ENCODE assay signal across 8 mouse cellular contexts in the genomic region with DNA sequence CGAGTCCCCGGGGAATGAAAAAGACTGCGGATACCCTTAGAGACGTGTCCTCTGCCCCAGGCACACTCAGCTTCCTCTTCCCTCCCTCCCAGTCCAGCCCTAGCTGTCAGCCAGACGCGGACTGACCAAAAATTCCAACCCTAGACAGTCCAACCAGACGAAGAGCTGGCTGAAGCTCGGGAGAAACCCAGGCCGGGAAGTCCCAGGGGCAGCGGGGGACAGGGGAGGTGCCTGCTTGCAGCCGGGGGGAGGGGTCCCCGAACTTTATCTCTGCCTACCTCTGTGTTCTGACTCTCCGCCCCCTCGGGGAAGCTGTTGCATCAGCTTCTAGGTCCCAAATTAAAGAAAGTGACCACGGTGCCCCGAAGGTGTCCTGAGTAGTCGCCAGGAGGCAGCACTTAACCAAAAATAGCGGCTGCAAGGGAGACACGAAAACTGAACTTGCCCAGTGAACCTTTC. TPM values are rescaled to one million over a fixed set of nuclear protein-coding genes. Genes with fewer than 3 reads are reported as not detected.
DNase-seq lines count a peak whose midpoint lies in the region; ATAC-seq and TF ChIP-seq lines count a peak whose summit lies in the region.

Slc7a7 (minus strand) TSS at position 158 of the 459 bp plus-strand sequence.

- no peak within 1 kb of the TSS for H3K9ac ChIP-seq in heart, adult 2 months (ENCODE audit: low read depth, low read length)
- H3K9ac ChIP-seq in liver, embryonic 16.5 days (ENCODE audit: low read depth, low read length), result peak within 1 kb of the TSS; percentile 60
- H3K9ac ChIP-seq in stomach, embryonic 14.5 days (replicated peaks; ENCODE audit: low read depth, low read length), result no peak within 1 kb of the TSS

- peak; percentile 63 for TF ChIP-seq CTCF in heart, adult 2 months (IDR thresholded peaks at IDR 0.05)

- H3K9me3 ChIP-seq in liver, embryonic 16.5 days (replicated peaks; ENCODE audit: control insufficient read depth, low read length), result no peaks in the 10 kb centered on the region
- H3K9me3 ChIP-seq in stomach, embryonic 14.5 days (ENCODE audit: control insufficient read depth, low read depth, low read length), result no peaks in the 10 kb centered on the region

- H3K79me2 ChIP-seq in heart, adult 2 months (replicated peaks; ENCODE audit: control insufficient read depth, insufficient read depth, low read length), result no peaks in the 10 kb centered on the region

- ATAC-seq in liver, embryonic 16.5 days (ENCODE audit: low read depth), result peak; percentile 70
- no peak for ATAC-seq in stomach, embryonic 14.5 days (ENCODE audit: insufficient number of reproducible peaks, insufficient read depth, low FRiP score, low read depth)

- TF ChIP-seq POLR2A in heart, adult 2 months (IDR thresholded peaks at IDR 0.05; ENCODE audit: insufficient read depth, low read depth, low read length), result no peak

- no peak for TF ChIP-seq EP300 in heart, adult 2 months (IDR thresholded peaks at IDR 0.05; ENCODE audit: insufficient read depth, low read depth, low read length)

- intact Hi-C loops in heart, adult 2 months (cut with DNase I), result loop anchor here (2.0 kb wide), 1 partner anchor 31 kb away; no protein-coding TSS in a partner anchor
- intact Hi-C loops in heart, postnatal 25 days (cut with DNase I), result no loop called here

- H3K4me2 ChIP-seq in liver, embryonic 16.5 days (ENCODE audit: low read depth, low read length), result peak within 1 kb of the TSS; percentile 65
- H3K4me2 ChIP-seq in stomach, embryonic 14.5 days (replicated peaks; ENCODE audit: low read depth, low read length), result no peak within 1 kb of the TSS; the same call in 1 of the 2 replicates

- H3K4me1 ChIP-seq in heart, adult 2 months (ENCODE audit: control insufficient read depth, insufficient read depth, low read length), result 0 out of 2 replicates have a peak, but pooled peaks cover 1% of the 10 kb centered on the region
- H3K4me1 ChIP-seq in brown adipose tissue, adult 24 weeks (ENCODE audit: control insufficient read depth, insufficient read depth, insufficient read length, low read length), result no peaks in the 10 kb centered on the region; the same call in 1 of the 2 replicates
- H3K4me1 ChIP-seq in liver, embryonic 16.5 days (ENCODE audit: control insufficient read depth, low read depth, low read length), result peaks cover 14% of the 10 kb centered on the region
- H3K4me1 ChIP-seq in stomach, embryonic 14.5 days (ENCODE audit: control insufficient read depth, insufficient read depth, low read length), result peaks cover 14% of the 10 kb centered on the region

- peak; percentile 36 to 40 for DNase-seq in heart, adult 2 months
- DNase-seq in heart, postnatal 25 days (ENCODE audit: low spot score), result no peak
- peak; percentile 54 for DNase-seq in heart, postnatal 4 days
- no peak for DNase-seq in urinary bladder, postnatal 25 days (ENCODE audit: low spot score)
- DNase-seq in adrenal gland, adult 2 months, result no peak

- H3K27ac ChIP-seq in heart, adult 2 months, result peak within 1 kb of the TSS; percentile 12
- no peak within 1 kb of the TSS for H3K27ac ChIP-seq in brown adipose tissue, adult 24 weeks (replicated peaks; ENCODE audit: low read depth, low read length)
- peak within 1 kb of the TSS; percentile 60 for H3K27ac ChIP-seq in liver, embryonic 16.5 days (ENCODE audit: low read length)
- H3K27ac ChIP-seq in stomach, embryonic 14.5 days (ENCODE audit: low read length), result no peak within 1 kb of the TSS

- H3K36me3 ChIP-seq in heart, adult 2 months (ENCODE audit: control insufficient read depth, insufficient read depth, low read length), result no peaks in the 10 kb centered on the region
- H3K36me3 ChIP-seq in liver, embryonic 16.5 days (ENCODE audit: control insufficient read depth, insufficient read depth), result no peaks in the 10 kb centered on the region
- H3K36me3 ChIP-seq in stomach, embryonic 14.5 days (ENCODE audit: control insufficient read depth, insufficient read depth, low read length), result no peaks in the 10 kb centered on the region

- H3K4me3 ChIP-seq in heart, adult 2 months, result no peak within 1 kb of the TSS
- H3K4me3 ChIP-seq in brown adipose tissue, adult 24 weeks (ENCODE audit: insufficient read depth, low read depth, low read length), result 0 out of 2 replicates have a peak within 1 kb of the TSS, but pooled peaks have one; percentile 2
- H3K4me3 ChIP-seq in liver, embryonic 16.5 days (ENCODE audit: low read depth, low read length), result peak within 1 kb of the TSS; percentile 47
- no peak within 1 kb of the TSS for H3K4me3 ChIP-seq in stomach, embryonic 14.5 days (ENCODE audit: low read depth, low read length)

- no peaks in the 10 kb centered on the region for H3K27me3 ChIP-seq in heart, adult 2 months (ENCODE audit: control insufficient read depth, insufficient read depth, low read length)
- H3K27me3 ChIP-seq in liver, embryonic 16.5 days (ENCODE audit: control insufficient read depth, insufficient read depth, low read depth, low read length), result no peaks in the 10 kb centered on the region
- no peaks in the 10 kb centered on the region for H3K27me3 ChIP-seq in stomach, embryonic 14.5 days (ENCODE audit: control insufficient read depth, insufficient read depth, low read length)

- WGBS in heart, adult 2 months, result 11% methylated on average over 19 of the region's 19 CpGs
- WGBS in liver, embryonic 16.5 days (ENCODE audit: insufficient replicate concordance), result 7% methylated on average over 19 of the region's 19 CpGs
- 11% methylated on average over 19 of the region's 19 CpGs for WGBS in stomach, embryonic 14.5 days

RNA-seq across cellular contexts. Expression of gene Slc7a7, which starts in this region (rescaled TPM):
- total RNA-seq in heart, adult 2 months (2021), result 1 to 10 TPM; 4.6 to 5.1 TPM
- polyA plus RNA-seq in heart, adult 2 months (2012; rRNA removed), result 22.0 and 27.0 TPM in 2 replicates
- 1 to 10 TPM; 7.7 to 7.9 TPM for total RNA-seq in heart, postnatal 25 days (2021)
- 0.52 and 1.8 TPM in 2 replicates for polyA plus RNA-seq in brown adipose tissue, adult 24 weeks (2012; ENCODE audit: insufficient read depth, insufficient read length, missing spikeins)
- 1 to 10 TPM; 5.2 to 7.8 TPM for total RNA-seq in heart, postnatal 4 days (2021)
- 9.5 and 10.5 TPM in 2 replicates for polyA plus RNA-seq in liver, embryonic 16.5 days (2015; fragmentation: Nextera tagmentation; extraction: Ambion mirVana)
- polyA plus RNA-seq in stomach, embryonic 14.5 days (2014; fragmentation: Nextera tagmentation; extraction: Ambion mirVana), result 10.3 and 11.2 TPM in 2 replicates
- total RNA-seq in adrenal gland, adult 2 months (2021), result 1 to 10 TPM; 2.8 to 3.9 TPM
- 3.7 and 4.2 TPM in 2 replicates for polyA plus RNA-seq in adrenal gland, adult 2 months (2012; rRNA removed)

Comparison
In these comparisons a context has a peak if more than half of its experiments do, and no peak if none do; other contexts are left out.
1. DNase-seq: peak in heart, adult 2 months (2 of 2) and heart, postnatal 4 days (single experiment); none in heart, postnatal 25 days (single experiment), urinary bladder, postnatal 25 days (single experiment) and adrenal gland, adult 2 months (single experiment).
2. H3K27ac ChIP-seq: peak in heart, adult 2 months (single experiment) and liver, embryonic 16.5 days (single experiment); none in brown adipose tissue, adult 24 weeks (single experiment) and stomach, embryonic 14.5 days (single experiment).
3. H3K4me3 ChIP-seq: peak in brown adipose tissue, adult 24 weeks (single experiment) and liver, embryonic 16.5 days (single experiment); none in heart, adult 2 months (single experiment) and stomach, embryonic 14.5 days (single experiment).